Mouse (Mus musculus): ENCODE measurements around the gene C2.
"Not testable (repeated sequence)": the region's sequence is repeated elsewhere in the genome, so short reads cannot be mapped to it uniquely, and the experiment has no call there.

Gene C2

GRCm38 (mm10) chr17:34910982-34911381, 12.9 kb upstream of the C2 start:
- DNase-seq: no peak

GRCm38 (mm10) chr17:34902895-34903294, 4.8 kb upstream of the C2 start:
- DNase-seq: no peak

- not testable (repeated sequence) for DNase-seq
Measured at GRCm38 (mm10) chr17:34901948-34902347, 3.9 kb upstream of the C2 start.

- not testable (repeated sequence) for DNase-seq
Measured at GRCm38 (mm10) chr17:34900826-34901225, 2.8 kb upstream of the C2 start.

GRCm38 (mm10) chr17:34899890-34900243, 1.8 kb upstream of the C2 start:
- peak in 1 of 2 experiments; percentile 42 for DNase-seq

- DNase-seq: peak; percentile 31 to 46
Measured at GRCm38 (mm10) chr17:34899053-34899889, 1.2 kb upstream of the C2 start.

- no peak for DNase-seq
Measured at GRCm38 (mm10) chr17:34898706-34899052, 614 bp upstream of the C2 start.

- DNase-seq: peak in 1 of 2 experiments; percentile 68
Measured at GRCm38 (mm10) chr17:34897373-34898159, 499 bp downstream of the C2 start.

GRCm38 (mm10) chr17:34896366-34896765, 1.7 kb downstream of the C2 start:
- DNase-seq: no peak

GRCm38 (mm10) chr17:34895724-34896123, 2.3 kb downstream of the C2 start:
- no peak for DNase-seq

GRCm38 (mm10) chr17:34894801-34895530, 3.1 kb downstream of the C2 start:
- DNase-seq: peak; percentile 48 to 53

GRCm38 (mm10) chr17:34894074-34894597, 3.9 kb downstream of the C2 start:
- peak; percentile 94 to 95 for DNase-seq

GRCm38 (mm10) chr17:34893072-34893824, 4.8 kb downstream of the C2 start:
- DNase-seq: no peak

GRCm38 (mm10) chr17:34891377-34891776, 6.7 kb downstream of the C2 start:
- DNase-seq: no peak

- no peak for DNase-seq
Measured at GRCm38 (mm10) chr17:34890074-34890743, 7.9 kb downstream of the C2 start.

GRCm38 (mm10) chr17:34887942-34888341, 10.1 kb downstream of the C2 start:
- no peak for DNase-seq

GRCm38 (mm10) chr17:34885615-34886014, 12.4 kb downstream of the C2 start:
- DNase-seq: no peak

GRCm38 (mm10) chr17:34884704-34885103, 13.4 kb downstream of the C2 start:
- no peak for DNase-seq

GRCm38 (mm10) chr17:34883332-34883731, 14.7 kb downstream of the C2 start:
- DNase-seq: no peak

GRCm38 (mm10) chr17:34881683-34882310, 16.3 kb downstream of the C2 start, which contains the start of gene Gm20547:
Gene Gm20547 (minus strand): TSS chr17:34882042.
- no peak for DNase-seq

GRCm38 (mm10) chr17:34881166-34881565, 16.9 kb downstream of the C2 start:
- DNase-seq: no peak
